Mouse (Mus musculus) heart, adult 11 months (tissue): ENCODE results near the gene Prune1.
A peak's percentile ranks its signal among the peaks of the same experiment; 100 is the strongest.

ENCODE experiments used
- DNase-seq: peaks from one replicate; pipeline ENCODE4 v3.0.0; 2022

Gene Prune1

GRCm38 (mm10) chr3:95306244-95306643 lies 24.4 kb upstream of the Prune1 start:
- peak; percentile 91 for DNase-seq

- DNase-seq: peak; percentile 85
Observed at GRCm38 (mm10) chr3:95301204-95301796, 19.4 kb upstream of the Prune1 start.

GRCm38 (mm10) chr3:95298018-95298417 lies 16.1 kb upstream of the Prune1 start:
- no peak for DNase-seq

GRCm38 (mm10) chr3:95296103-95296469 lies 14.2 kb upstream of the Prune1 start:
- DNase-seq: peak; percentile 92

GRCm38 (mm10) chr3:95295321-95296102 lies 13.6 kb upstream of the Prune1 start:
- DNase-seq: no peak

- DNase-seq: no peak
Observed at GRCm38 (mm10) chr3:95294718-95295117, 12.8 kb upstream of the Prune1 start.

GRCm38 (mm10) chr3:95294316-95294715 lies 12.4 kb upstream of the Prune1 start:
- DNase-seq: no peak

- no peak for DNase-seq
Observed at GRCm38 (mm10) chr3:95293537-95293936, 11.7 kb upstream of the Prune1 start.

GRCm38 (mm10) chr3:95292899-95293298 lies 11.0 kb upstream of the Prune1 start:
- no peak for DNase-seq

- DNase-seq: no peak
Observed at GRCm38 (mm10) chr3:95291041-95291440, 9.2 kb upstream of the Prune1 start.

GRCm38 (mm10) chr3:95290156-95290555 lies 8.3 kb upstream of the Prune1 start:
- no peak for DNase-seq

GRCm38 (mm10) chr3:95289419-95289818 lies 7.5 kb upstream of the Prune1 start:
- no peak for DNase-seq

- no peak for DNase-seq
Observed at GRCm38 (mm10) chr3:95287541-95287940, 5.7 kb upstream of the Prune1 start.

GRCm38 (mm10) chr3:95286510-95286909 lies 4.6 kb upstream of the Prune1 start:
- DNase-seq: peak; percentile 96

- DNase-seq: no peak
Observed at GRCm38 (mm10) chr3:95286011-95286410, 4.1 kb upstream of the Prune1 start.

- DNase-seq: no peak
Observed at GRCm38 (mm10) chr3:95285390-95285789, 3.5 kb upstream of the Prune1 start.

- DNase-seq: no peak
Observed at GRCm38 (mm10) chr3:95284501-95285281, 2.8 kb upstream of the Prune1 start.

GRCm38 (mm10) chr3:95284062-95284461 lies 2.2 kb upstream of the Prune1 start:
- DNase-seq: no peak

- DNase-seq: no peak
Observed at GRCm38 (mm10) chr3:95283589-95283941, 1.7 kb upstream of the Prune1 start.

- DNase-seq: peak; percentile 99
Observed at GRCm38 (mm10) chr3:95282865-95283588, 1.2 kb upstream of the Prune1 start.

- DNase-seq: peak; percentile 95
Observed at GRCm38 (mm10) chr3:95282381-95282864, 547 bp upstream of the Prune1 start.

GRCm38 (mm10) chr3:95280747-95281146 lies 1.1 kb downstream of the Prune1 start:
- DNase-seq: no peak

GRCm38 (mm10) chr3:95277149-95277551 lies 4.7 kb downstream of the Prune1 start:
- no peak for DNase-seq
